Mouse (Mus musculus) lung, embryonic 14.5 days (tissue): Measurements from ENCODE around the gene Cpeb4. TPM values are rescaled to one million over a fixed set of nuclear protein-coding genes. Genes with fewer than 3 reads are reported as not detected.
"Not testable (repeated sequence)": the region's sequence is repeated elsewhere in the genome, so short reads cannot be mapped to it uniquely, and the experiment has no call there.

ENCODE experiments used
- ATAC-seq: fragments of 200-750 bp; cut with Nextera tagmentation; 2 replicates; pipeline ENCODE4 v1.8.0; 2017; ENCODE audit warnings: mild to moderate bottlenecking, moderate TSS enrichment, moderate library complexity; ENCODE audit not compliant: insufficient read depth
- DNase-seq: peaks from one replicate; pipeline ENCODE4 v3.0.0-alpha.2; 2015
- H3K27ac ChIP-seq: fragments of 300-500 bp; sonication (generic); 2 replicates; pipeline ENCODE4 v1.5.1; 2014; ENCODE audit warnings: low read depth, mild to moderate bottlenecking, moderate library complexity
- H3K27me3 ChIP-seq: fragments of 300-500 bp; sonication (generic); 2 replicates; pipeline ENCODE4 v1.6.1; 2014; ENCODE audit warnings: low read length, control low read depth; ENCODE audit not compliant: insufficient read depth
- H3K36me3 ChIP-seq: fragments of 300-500 bp; sonication (generic); 2 replicates; pipeline ENCODE4 v1.6.1; 2014; ENCODE audit warnings: control low read depth; ENCODE audit not compliant: insufficient read depth
- H3K4me1 ChIP-seq: fragments of 300-500 bp; sonication (generic); 2 replicates; pipeline ENCODE4 v1.6.1; 2014; ENCODE audit warnings: antibody characterized with exemption, control low read depth; ENCODE audit not compliant: insufficient read depth
- H3K4me2 ChIP-seq: fragments of 300-500 bp; sonication (generic); 2 replicates; pipeline ENCODE4 v1.6.1; 2014; ENCODE audit warnings: mild to moderate bottlenecking
- H3K4me3 ChIP-seq: fragments of 300-500 bp; sonication (generic); 2 replicates; pipeline ENCODE4 v1.5.1; 2014; ENCODE audit warnings: low read depth, low read length
- H3K9ac ChIP-seq: fragments of 300-500 bp; sonication (generic); 2 replicates; pipeline ENCODE4 v1.6.1; 2014
- H3K9me3 ChIP-seq: fragments of 300-500 bp; sonication (generic); 2 replicates; pipeline ENCODE4 v1.6.1; 2016; ENCODE audit warnings: low read depth, low read length, control low read depth
- CTCF ChIP-seq: IDR thresholded peaks from 2 replicates; pipeline ENCODE4 v1.5.1; 2016; ENCODE audit warnings: antibody characterized with exemption, low read depth
- WGBS: fragments of 180-500 bp; shearing (Covaris S2); extraction: QIAGEN DNeasy Blood & Tissue Kit; methylation state at CpG from one replicate; pipeline ENCODE4 v1.1.7; 2014; 5-methylcytosine and 5-hydroxymethylcytosine counted together
- polyA plus RNA-seq: library from polyadenylated mRNA; unstranded; fragments of >200 nt; fragmentation: Nextera tagmentation; extraction: Ambion mirVana; gene quantifications from 2 replicates; pipeline ENCODE4 v1.2.1, GENCODE M21; 2014

Cpeb4 gene
- polyA plus RNA-seq, 1 experiment from 2014 or later, result 5.1 TPM

DNA sequence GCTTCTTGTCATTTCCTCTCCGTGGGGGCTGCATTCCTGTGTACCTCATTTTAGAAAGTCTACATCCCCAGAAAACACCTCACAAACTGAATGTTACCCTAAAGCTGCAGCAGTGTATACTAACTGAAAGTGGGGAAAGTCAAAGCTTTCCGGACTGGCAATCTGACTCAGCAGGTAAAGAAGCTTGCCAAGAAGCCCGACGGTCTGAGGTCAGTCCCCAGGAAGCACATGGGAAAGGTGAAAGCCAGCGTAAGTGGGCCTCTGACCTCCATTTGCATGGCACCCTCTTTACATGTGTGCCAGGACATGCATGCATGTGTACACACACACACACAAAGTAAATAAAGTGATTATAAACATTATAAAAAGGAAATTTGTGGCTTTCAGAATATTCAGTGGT is 103.7 kb downstream of the Cpeb4 start:
- Histone ChIP-seq H3K9me3 (peaks cover 5% of the 10 kb centered on the region; the same call in 1 of the 2 replicates), H3K4me1 (no peaks in the 10 kb centered on the region), H3K36me3 (no peaks in the 10 kb centered on the region), H3K27ac (no peak overlapping the region), H3K9ac (no peak overlapping the region), H3K4me2 (no peak overlapping the region), H3K27me3 (no peaks in the 10 kb centered on the region), H3K4me3 (no peak overlapping the region)
- no peak for TF ChIP-seq CTCF
- 68% methylated on average over 5 of the region's 5 CpGs for WGBS
- DNase-seq (no peak), ATAC-seq (no peak)

DNA sequence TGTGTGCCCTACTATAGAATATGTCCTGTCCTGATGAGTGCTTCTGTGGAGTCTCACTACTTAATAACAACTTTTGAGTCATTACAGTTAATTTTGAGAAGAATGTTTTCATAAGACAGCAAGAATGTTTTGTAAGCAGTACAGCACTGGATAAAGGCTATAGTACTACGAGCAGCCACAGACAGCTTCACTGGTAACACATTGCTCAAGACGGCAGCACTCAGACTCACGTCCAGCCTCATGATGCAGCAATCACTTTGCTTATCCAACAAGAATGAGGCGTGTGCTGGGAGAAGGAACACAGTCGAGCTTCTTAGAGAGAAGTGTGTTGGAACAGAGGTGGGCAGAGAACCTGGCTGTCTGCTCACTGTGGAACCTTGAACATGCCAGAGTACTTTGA is 104.1 kb downstream of the Cpeb4 start:
- no peak for ATAC-seq
- H3K27me3 ChIP-seq, result no peaks in the 10 kb centered on the region
- H3K4me2 ChIP-seq, result no peak overlapping the region
- H3K9me3 ChIP-seq, result peaks cover 5% of the 10 kb centered on the region; the same call in 1 of the 2 replicates
- H3K27ac ChIP-seq, result no peak overlapping the region
- peak; percentile 24 for DNase-seq
- no peak overlapping the region for H3K9ac ChIP-seq
- WGBS, result 34% methylated on average over 5 of the region's 5 CpGs
- TF ChIP-seq CTCF, result no peak
- H3K4me3 ChIP-seq, result no peak overlapping the region
- H3K4me1 ChIP-seq, result no peaks in the 10 kb centered on the region
- no peaks in the 10 kb centered on the region for H3K36me3 ChIP-seq

DNA sequence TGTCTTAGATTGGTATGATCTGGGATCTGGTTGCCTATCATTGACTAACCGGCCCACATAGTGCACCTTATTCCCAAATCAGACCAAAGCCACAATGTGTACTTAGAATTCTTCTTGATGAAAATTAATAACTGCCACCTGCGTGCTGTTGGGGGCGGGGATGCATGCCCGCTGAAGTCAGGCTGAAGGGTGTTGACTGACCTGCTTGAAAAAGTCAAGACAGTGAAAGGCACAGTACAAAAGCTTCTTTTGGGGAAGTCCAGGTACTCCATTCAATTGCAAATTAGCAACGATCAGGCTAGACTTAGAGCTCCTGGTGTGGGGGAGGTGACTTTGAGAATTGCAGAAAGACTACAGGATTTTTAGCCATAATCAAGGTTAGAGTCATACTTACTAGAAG is 108.1 kb downstream of the Cpeb4 start:
- not testable (repeated sequence) for H3K4me3 ChIP-seq, H3K4me1 ChIP-seq, H3K9me3 ChIP-seq, H3K9ac ChIP-seq, H3K36me3 ChIP-seq, DNase-seq, ATAC-seq, H3K27ac ChIP-seq, H3K27me3 ChIP-seq, H3K4me2 ChIP-seq
- 93% methylated on average over 5 of the region's 5 CpGs for WGBS

DNA sequence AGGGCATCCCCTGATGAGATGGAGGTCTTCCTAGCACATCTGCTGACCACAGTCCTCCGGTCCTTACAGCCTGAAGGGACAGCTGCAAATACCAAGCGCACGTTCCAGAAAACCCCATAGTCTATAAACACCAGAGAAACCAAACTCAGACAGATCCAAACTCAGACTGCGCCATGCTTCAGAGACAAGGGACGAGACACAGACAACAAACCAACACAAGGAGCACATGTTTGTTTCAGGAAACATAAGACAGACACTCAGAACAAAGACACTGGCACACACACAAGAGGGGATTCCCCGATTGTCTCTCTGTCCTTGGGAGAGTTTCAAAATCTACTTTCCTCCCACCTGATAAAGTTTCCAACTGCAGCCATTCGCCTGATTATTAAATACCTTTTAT is 109.8 kb downstream of the Cpeb4 start:
- no peak for TF ChIP-seq CTCF
- 82% methylated on average over 7 of the region's 7 CpGs for WGBS
- no peak overlapping the region for H3K27ac ChIP-seq
- DNase-seq, result no peak
- H3K27me3 ChIP-seq, result no peaks in the 10 kb centered on the region
- no peak overlapping the region for H3K4me3 ChIP-seq
- H3K4me2 ChIP-seq, result no peak overlapping the region
- no peaks in the 10 kb centered on the region for H3K4me1 ChIP-seq
- no peak for ATAC-seq
- H3K9ac ChIP-seq, result no peak overlapping the region
- H3K36me3 ChIP-seq, result no peaks in the 10 kb centered on the region
- H3K9me3 ChIP-seq, result peaks cover 5% of the 10 kb centered on the region; the same call in 1 of the 2 replicates

DNA sequence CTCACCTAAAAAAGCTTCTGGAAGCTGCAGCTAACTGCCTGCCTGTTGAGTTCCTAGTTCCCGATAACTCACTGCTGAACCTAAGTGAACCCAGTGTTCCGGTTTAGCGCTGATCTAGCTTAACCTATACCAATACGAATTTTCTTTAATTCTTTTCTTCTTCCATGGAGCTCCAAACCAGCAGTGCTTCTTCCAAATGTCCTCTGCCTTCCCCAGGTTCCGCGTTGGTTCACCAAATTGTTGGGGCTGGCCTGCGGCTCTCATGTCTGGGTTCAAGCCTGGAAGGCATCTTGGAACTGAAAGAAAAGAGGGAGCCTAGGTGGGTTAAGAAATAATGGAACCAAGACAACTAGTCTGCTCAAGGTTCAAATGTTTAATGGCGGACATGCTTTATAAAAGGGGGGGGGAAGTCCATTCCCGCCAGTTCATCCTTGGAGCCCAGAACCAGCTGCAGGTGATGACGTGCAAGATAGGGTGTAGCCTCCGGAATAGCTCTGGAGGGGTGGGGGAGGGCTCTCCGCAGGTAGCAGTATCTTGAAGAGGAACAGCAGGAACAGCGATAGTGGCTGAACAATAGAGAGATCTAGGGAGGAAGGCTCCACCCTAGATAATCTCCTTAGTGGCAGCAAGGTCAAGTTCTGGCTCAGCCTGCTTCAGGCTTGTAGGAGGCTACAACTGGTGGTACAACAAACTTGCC is 110.4 kb downstream of the Cpeb4 start:
- H3K4me3 ChIP-seq, DNase-seq: not testable (repeated sequence)

DNA sequence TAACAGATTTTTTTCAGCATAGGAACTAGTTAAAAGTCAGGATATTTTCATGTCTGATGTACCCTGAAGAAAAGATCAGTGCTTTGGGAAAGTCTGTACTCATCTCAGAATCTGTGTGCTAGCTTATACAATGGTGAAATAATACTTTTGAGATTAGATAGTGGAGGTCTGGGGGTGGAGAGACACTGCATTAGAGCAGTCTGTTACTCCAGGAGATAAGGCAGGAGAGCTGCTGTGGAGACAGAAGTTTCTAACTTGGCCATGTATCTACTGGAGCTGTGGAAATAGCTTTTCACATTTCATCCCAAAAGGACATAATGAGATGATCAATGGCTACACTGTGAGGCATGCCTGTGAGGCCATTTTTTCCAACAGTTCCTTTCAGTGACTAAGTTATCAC is 111.2 kb downstream of the Cpeb4 start:
- Histone ChIP-seq H3K4me1 (no peaks in the 10 kb centered on the region), H3K9me3 (peaks cover 5% of the 10 kb centered on the region; the same call in 1 of the 2 replicates), H3K36me3 (no peaks in the 10 kb centered on the region), H3K9ac (no peak overlapping the region), H3K27me3 (no peaks in the 10 kb centered on the region), H3K4me2 (no peak overlapping the region), H3K27ac (no peak overlapping the region), H3K4me3 (no peak overlapping the region)
- DNase-seq (no peak), ATAC-seq (no peak)
- no peak for TF ChIP-seq CTCF

More for the DNA sequence above, 110.4 kb downstream of the Cpeb4 start:
- ATAC-seq, H3K4me1 ChIP-seq, H3K36me3 ChIP-seq, H3K27me3 ChIP-seq, H3K9ac ChIP-seq, H3K27ac ChIP-seq, H3K9me3 ChIP-seq, H3K4me2 ChIP-seq: not testable (repeated sequence)
- WGBS, result 83% methylated on average over 13 of the region's 13 CpGs

DNA sequence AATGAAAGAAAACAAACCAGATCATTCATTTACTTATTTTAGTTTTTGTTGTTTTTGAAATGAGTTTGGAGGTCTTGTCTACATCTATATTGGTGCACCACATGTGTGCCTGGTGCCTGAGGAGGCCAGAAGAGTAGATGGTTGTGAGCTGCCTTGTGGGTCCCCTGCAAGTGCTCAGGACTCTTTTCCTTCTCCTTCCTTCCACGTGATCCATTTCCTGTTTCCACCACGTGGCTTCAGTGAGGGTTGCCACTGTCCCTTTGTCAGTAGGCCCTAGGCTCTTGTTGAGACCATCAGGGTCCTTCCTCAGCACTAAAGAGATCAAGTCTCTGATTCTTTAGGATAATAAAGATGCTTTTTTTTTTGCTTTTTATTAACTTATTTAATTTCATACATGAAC is 112.8 kb downstream of the Cpeb4 start:
- no peak overlapping the region for H3K9ac ChIP-seq
- 65% methylated on average over 2 of the region's 2 CpGs for WGBS
- ATAC-seq (no peak), DNase-seq (no peak)
- H3K9me3 ChIP-seq, result peaks cover 2% of the 10 kb centered on the region; the same call in 1 of the 2 replicates
- H3K36me3 ChIP-seq, result no peaks in the 10 kb centered on the region
- H3K4me3 ChIP-seq, result no peak overlapping the region
- no peak overlapping the region for H3K27ac ChIP-seq
- no peak overlapping the region for H3K4me2 ChIP-seq
- no peaks in the 10 kb centered on the region for H3K27me3 ChIP-seq
- no peak for TF ChIP-seq CTCF
- H3K4me1 ChIP-seq, result no peaks in the 10 kb centered on the region

Other genes starting within 250 kb of the Cpeb4 start
- 98.3 and 113 TPM in 2 replicates for gene Bod1, start 200.3 kb upstream of the Cpeb4 start, polyA plus RNA-seq
- 0.12 TPM in 1 of 2 replicates, not detected in the other for gene 4930524B15Rik, start 93.4 kb downstream of the Cpeb4 start, polyA plus RNA-seq
- gene Nsg2, start 128.3 kb downstream of the Cpeb4 start, polyA plus RNA-seq, result 0.25 and 0.55 TPM in 2 replicates